Mouse (Mus musculus): ENCODE measurements around the gene Ptges3.
"Not testable (repeated sequence)": the region's sequence is repeated elsewhere in the genome, so short reads cannot be mapped to it uniquely, and the experiment has no call there.

The Ptges3 gene

DNA sequence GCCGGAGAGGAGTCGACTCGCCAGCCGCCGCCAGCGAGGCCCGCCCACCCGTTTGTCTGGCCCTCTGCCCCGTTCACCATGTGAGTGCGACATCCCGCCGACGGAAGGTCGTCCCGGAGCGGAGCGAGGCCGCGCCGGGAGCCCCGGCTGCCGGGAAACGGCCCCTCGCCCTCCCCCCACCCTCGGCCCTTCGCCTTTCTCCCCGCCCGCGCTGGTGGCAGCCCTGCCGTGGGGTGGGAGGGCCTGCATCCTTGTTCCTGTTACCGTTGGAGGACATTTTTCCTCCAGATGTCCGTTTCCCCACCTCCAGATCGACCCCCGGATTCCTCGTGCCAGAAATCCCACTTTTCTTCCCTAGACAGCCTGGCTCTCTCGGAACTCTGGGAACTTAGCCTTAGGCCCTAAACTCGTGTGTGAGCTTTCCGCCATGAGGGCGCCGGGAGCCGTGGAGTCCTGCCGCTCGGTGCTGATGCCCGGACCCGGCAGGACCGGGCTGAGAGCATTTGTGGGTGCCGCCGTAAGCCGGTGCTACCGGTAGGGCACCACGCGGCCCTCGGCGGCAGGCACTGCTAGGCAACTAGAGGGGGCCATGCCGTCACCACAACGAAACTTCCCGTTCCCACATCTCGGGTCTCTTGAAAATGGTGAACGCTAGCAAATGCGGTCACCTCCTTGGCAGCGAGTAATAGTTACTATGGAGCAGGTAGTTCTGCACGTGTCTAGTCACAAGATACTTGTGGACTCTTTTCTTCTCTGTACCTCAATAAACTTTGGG lies 640 bp downstream of the Ptges3 start:
- DNase-seq (ENCODE audit: low spot score in 2 of 2), result peak in 1 of 2 experiments; percentile 27

DNA sequence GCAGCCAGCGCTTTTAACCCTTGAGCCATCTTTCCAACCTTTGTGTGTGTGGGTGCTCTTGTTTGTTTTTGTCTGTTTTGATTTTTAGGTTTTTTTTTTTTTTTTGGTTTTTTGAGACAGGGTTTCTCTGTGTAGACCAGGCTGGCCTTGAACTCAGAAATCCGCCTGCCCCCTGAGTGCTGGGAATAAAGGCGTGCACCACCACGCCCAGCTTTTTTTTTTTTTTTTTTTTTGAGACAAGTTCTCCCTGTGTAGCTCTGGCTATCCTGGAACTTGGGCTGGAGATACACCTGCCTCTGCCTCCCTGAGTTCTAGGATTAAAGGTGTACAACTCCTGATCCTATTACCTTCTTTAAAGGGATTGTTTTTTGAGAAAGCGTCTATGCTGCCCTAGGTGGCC lies 2.4 kb downstream of the Ptges3 start:
- no peak for DNase-seq (ENCODE audit: low spot score in 2 of 2)

DNA sequence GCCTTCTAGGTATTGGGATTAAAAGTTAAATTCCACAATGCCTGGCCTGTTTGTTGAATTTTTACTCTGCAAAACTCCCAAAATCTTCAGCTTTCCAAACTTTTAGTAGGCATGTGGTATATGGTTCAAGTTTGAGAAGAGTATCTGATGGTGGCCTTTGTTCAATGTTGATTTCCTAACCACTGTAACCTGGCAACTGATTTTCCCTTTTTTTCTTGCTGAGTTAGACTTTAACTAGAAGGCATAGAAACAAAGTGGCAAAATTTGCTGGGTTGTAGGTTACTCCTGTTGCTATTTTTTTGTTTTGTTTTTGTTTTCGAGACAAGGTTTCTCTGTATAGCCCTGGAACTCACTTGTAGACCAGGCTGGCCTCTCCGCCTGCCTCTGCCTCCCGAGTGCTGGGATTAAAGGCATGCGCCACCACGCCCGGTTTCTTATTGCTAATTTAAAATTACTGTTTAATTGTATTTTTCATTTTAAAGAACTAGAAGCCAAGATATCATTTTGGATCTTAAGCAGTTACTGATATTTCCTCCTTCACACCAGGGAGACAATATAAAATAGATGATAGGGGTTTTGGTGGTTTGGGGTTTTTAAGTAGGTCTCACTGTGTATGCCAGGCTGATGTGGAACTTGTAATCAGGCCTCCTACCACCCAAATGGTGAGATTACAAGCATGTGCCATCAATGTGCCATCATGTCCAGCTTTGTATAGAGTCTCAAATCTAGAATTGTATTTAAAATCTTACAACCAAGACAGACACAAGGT lies 3.7 kb downstream of the Ptges3 start:
- no peak for DNase-seq (ENCODE audit: low spot score in 2 of 2)

DNA sequence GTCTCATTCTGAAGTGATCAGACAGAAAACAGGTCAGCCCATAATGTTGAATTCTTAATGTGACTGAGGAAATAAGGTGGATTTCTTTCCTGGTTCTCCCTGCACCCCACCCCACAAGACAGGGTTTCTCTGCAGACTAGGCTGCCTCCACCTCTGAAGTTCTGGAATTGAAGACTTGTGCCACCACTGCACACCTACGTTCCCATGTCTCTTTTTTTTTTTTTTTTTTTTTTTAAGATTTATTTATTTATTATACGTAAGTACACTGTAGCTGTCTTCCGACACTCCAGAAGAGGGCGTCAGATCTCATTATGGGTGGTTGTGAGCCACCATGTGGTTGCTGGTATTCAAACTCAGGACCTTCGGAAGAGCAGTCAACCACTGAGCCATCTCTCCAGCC lies 7.3 kb downstream of the Ptges3 start:
- DNase-seq (ENCODE audit: low spot score in 2 of 2), result no peak

GRCm38 (mm10) chr10:128069201-128069600 lies 10.4 kb downstream of the Ptges3 start:
- no peak for DNase-seq (ENCODE audit: low spot score in 2 of 2)

DNA sequence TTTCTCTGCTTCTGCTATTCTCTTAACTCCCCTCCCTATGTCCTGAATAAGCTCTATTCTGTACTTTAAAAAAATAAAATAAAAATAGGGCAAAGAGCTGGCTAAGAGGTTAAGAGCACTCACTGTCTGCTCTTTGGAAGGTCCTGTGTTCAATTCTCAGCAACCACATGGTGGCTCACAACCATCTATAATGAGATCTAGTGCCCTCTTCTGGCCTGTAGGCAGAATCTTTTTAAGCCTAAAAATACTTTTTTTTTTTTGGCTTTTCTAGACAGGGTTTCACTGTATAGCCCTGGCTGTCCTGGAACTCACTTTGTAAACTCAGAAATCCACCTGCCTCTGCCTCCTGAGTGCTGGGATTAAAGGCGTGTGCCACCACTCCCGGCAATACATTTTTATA lies 11.7 kb downstream of the Ptges3 start:
- DNase-seq (ENCODE audit: low spot score in 2 of 2), result not testable (repeated sequence)

- not testable (repeated sequence) for DNase-seq (ENCODE audit: low spot score in 2 of 2)
Measured at GRCm38 (mm10) chr10:128078269-128078668, 19.5 kb downstream of the Ptges3 start.

DNA sequence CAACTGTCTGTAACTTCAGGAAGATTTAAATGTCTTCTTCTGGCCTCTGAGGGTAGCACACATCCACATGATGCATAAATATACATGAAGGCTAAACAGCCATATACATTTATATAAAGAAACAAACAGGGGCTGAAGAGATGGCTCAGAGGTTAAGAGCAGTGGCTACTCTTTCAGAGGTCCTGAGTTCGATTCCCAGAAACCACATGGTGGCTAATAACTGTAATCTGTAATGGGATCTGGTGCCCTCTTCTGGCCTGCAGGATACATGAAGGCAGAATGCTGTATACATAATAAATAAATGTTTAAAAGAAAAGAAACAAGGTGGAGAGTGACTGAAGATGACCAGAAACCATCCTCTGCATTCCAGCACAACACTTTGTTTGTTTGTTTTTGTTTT lies 21.7 kb downstream of the Ptges3 start:
- DNase-seq (ENCODE audit: low spot score in 2 of 2), result no peak

DNA sequence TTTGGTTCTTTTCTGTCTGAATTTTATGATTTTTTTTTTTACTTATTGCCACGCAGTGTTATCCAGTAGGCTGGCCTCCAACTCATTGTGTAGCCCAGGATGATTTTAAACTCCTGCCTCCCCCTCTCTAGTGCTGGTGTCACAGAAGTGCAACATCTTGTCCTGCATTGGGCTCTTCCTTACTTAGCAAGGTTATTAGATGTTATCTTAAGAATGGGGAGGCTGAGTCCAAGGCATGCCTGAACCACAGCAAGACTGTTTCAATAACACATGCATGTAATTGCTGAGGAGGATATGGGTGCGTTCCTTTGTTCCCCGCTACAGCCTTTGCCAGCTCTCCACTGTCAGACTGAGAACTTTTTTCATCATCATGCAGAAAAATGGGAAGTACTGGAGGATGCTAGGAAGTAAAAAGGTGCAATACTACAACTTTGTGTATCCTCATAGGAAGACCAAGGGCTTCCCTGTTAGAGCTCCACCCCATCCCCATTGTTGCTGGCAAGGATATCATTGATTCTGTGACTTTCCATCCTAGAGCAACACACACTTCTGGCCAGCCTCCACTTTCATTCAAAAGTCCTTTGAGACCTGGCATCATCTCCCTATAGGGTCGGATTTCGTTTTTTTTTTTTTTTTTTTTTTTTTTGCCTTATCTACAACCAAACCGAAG lies 23.2 kb downstream of the Ptges3 start:
- no peak for DNase-seq (ENCODE audit: low spot score in 2 of 2)

DNA sequence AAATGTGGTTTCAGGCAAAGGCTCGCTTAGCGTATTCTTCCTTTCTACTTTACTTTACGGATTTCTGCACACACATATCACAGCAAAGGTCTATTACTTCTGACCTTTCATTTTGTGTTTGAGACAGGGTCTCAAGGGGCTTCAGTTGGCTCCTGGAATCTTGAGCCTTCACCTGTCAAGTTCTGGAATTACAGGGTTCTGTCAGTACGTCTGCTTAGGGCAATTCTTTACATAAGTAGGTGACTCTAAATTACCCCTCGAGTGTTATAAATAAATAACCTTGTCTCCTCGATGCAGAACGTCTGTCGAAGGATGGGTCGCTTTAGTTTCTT lies 23.7 kb downstream of the Ptges3 start:
- DNase-seq (ENCODE audit: low spot score in 2 of 2), result no peak

DNA sequence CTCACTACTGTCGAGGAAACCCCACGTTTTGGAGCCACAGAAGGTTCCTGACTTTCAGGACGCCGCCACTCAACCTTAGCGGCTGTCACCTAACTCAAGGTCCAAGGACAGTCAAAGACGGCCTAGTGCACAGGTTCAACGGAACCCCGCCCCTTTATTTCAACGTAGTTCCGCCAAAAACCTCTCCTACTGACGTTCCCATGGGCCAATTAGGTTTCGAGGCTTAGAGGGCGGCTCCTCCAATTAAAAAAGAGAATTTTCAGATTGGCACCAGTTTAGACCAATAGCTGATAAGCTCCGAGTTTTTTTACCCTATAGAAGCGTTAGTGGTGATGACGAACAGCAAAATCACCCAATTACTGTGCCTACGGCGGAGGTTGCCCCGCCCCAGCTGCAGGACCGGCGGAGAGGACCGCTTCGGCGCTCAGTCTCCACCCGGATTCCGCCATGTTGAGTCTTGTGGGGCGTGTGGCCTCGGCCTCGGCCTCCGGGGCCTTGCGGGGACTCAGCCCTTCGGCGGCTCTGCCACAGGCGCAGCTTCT lies 24.2 kb downstream of the Ptges3 start, which contains the start of gene Atp5b:
TSS of gene Atp5b (plus strand) at position 394 of the 542 bp plus-strand sequence.
- DNase-seq (ENCODE audit: low spot score in 2 of 2), result peak; percentile 96 to 98

GRCm38 (mm10) chr10:128083688-128084087 lies 24.9 kb downstream of the Ptges3 start:
- peak; percentile 9 to 41 for DNase-seq (ENCODE audit: low spot score in 2 of 2)

DNA sequence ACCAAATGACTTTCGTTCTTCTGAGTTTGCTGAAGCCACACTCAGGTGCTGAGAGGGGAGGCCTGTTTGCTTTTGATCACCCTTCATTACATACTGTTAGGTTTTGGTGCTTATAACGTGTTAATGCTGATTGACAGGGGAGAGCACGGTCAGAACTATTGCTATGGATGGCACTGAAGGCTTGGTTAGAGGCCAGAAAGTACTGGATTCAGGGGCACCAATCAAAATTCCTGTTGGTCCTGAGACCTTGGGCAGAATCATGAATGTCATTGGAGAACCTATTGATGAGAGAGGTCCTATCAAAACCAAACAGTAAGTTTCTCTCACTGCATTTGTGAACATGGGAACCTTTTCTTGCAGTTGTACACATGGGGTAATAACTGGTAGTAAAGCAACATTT lies 25.4 kb downstream of the Ptges3 start:
- DNase-seq (ENCODE audit: low spot score in 2 of 2), result no peak

GRCm38 (mm10) chr10:128086391-128086790 lies 27.6 kb downstream of the Ptges3 start:
- no peak for DNase-seq (ENCODE audit: low spot score in 2 of 2)

DNA sequence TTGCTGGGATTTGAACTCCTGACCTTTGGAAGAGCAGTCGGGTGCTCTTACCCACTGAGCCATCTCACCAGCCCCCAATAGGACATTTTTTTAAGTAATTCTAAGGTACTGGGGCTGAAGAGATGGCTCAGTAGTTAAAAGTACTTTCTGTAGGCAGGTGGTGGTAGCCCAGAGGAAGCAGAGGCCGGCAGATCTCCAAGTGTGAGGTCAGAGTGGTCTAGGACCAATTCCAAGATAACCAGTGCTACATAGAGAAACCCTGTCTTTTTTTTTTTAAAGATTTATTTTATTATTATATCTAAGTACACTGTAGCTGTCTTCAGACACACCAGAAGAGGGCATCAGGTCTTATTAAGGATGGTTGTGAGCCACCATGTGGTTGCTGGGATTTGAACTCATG lies 28.5 kb downstream of the Ptges3 start:
- not testable (repeated sequence) for DNase-seq (ENCODE audit: low spot score in 2 of 2)

GRCm38 (mm10) chr10:128088181-128088580 lies 29.4 kb downstream of the Ptges3 start:
- DNase-seq (ENCODE audit: low spot score in 2 of 2), result no peak

DNA sequence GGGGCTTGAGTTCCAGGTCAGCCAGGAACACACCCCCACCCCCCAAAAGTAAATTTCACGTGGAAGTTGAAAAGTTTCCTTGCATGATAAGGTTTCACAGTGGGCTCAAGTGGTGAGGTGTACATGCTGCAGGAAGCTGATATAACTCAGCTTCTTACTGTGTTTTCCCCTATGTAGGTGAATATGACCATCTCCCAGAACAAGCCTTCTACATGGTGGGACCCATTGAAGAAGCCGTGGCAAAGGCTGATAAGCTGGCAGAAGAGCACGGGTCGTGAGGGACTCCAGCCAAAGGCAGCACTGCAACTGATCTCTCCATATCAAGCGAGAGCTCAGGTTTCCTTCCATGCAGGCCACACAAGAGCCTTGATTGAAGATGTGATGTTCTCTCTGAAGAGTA lies 31.1 kb downstream of the Ptges3 start:
- no peak for DNase-seq (ENCODE audit: low spot score in 2 of 2)

- DNase-seq (ENCODE audit: low spot score in 2 of 2), result peak; percentile 86 to 88
Measured at GRCm38 (mm10) chr10:128090651-128091563, 32.2 kb downstream of the Ptges3 start.

DNA sequence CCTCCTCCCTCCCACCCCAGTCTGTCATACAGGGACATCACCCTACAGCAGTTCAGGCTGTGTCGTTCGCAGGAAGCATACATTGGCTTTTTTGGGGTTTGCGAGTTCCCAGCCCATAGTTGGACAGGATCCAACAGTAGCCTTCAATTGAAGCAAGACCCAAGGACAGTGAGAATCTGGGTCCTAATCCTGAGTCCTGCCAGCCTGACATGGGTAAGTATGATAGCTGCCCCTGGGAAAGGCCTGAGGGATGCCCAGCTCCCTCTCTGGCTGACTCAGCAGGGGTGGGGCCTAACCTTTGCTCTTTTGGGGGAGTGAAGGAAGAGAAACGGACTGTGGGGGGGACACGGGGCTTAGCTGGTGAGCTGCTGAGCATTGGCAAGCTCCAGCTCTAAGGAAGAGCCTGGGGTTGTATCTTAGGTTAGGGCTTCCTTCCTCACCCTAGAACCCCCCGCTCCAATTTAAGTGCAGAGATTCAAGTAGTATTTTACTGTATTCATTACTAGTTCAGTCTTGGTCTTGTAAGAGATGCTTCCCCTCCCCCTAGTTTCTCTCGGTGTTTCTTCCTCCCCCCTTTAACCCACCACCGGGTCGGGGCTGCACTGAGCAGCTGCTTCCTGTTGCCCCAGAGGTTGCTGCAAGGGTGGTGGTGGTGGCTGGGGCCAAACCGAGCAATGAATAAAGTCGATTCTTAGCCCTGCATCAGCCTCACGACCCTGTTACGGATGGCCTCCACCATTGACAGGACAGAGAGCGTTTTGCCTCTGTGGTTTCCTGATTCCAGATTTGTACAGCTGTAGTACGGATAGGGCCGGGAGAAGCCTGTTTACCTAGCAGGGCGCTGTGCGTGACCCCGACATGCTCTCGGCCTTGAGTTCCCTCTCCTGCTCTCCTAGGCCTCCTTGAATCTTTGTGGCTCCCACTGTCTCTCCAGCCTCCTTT lies 33.1 kb downstream of the Ptges3 start, which contains the start of gene Baz2a:
TSS of gene Baz2a (plus strand) at position 14 of the 942 bp plus-strand sequence.
- DNase-seq (ENCODE audit: low spot score in 2 of 2), result peak; percentile 60

Measured in urinary bladder, postnatal 36 days (tissue).